In the genomic region with DNA sequence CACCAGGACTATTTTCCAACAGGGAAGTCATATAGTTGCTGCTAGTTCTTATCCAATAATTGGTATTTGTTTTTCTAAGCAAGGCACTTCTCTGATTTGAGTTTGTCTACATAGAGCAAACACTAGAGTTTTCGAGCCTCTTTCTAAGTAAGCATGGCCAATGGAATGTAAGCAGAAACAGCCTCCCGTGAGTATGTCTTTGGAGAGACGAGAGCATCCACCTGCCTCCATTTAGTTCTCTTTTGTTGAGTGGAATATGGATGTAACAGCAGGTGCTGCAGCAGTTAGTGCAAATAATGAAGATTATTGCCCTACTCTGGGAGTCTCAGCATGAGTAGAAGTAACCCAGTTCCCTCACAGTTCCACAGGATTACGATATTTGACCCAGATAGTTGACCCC, we compare ENCODE assay signal across 24 mouse cellular contexts.
A peak's percentile ranks its signal among the peaks of the same experiment; 100 is the strongest.
DNase-seq lines count a peak whose midpoint lies in the region; ATAC-seq and TF ChIP-seq lines count a peak whose summit lies in the region.
"Had no signal": no experiment of that assay in that cellular context is flagged by ENCODE, and none has a peak within 500 bp of the region (broad histone marks: within the 10 kb centered on the region; RNA-seq: fewer than 3 reads in every experiment).

No protein-coding gene starts in this region.

- H3K27me3 ChIP-seq in lung, embryonic 14.5 days (ENCODE audit: insufficient read depth, low read length) = no peaks in the 10 kb centered on the region
- H3K27me3 ChIP-seq in lung, embryonic 16.5 days (ENCODE audit: control insufficient read depth, insufficient read depth, low read depth, low read length) = no peaks in the 10 kb centered on the region
- H3K27me3 ChIP-seq: CH12.LX; embryonic facial prominence, embryonic 12.5 days; forebrain, embryonic 13.5 days; forebrain, embryonic 15.5 days; Patski had no signal

- 0 out of 2 replicates have a peak, but pooled peaks cover 3% of the 10 kb centered on the region for H3K4me1 ChIP-seq in lung, embryonic 14.5 days (ENCODE audit: insufficient read depth)
- no peaks in the 10 kb centered on the region; the same call in 1 of the 2 replicates for H3K4me1 ChIP-seq in lung, adult 2 months (ENCODE audit: control insufficient read depth, insufficient read depth, low read length)
- peaks cover 5% of the 10 kb centered on the region; the same call in 1 of the 2 replicates for H3K4me1 ChIP-seq in lung, embryonic 16.5 days (replicated peaks; ENCODE audit: control insufficient read depth, insufficient read depth, low read length)
- H3K4me1 ChIP-seq: forebrain, embryonic 13.5 days; forebrain, embryonic 15.5 days had no signal

- DNase-seq in lung, embryonic 14.5 days = peak; percentile 48
- DNase-seq in lung, adult 2 months = no peak
- DNase-seq in lung, postnatal 14 days = no peak
- peak; percentile 25 for DNase-seq in lung, postnatal 25 days (ENCODE audit: low spot score)
- no peak for DNase-seq in lung, postnatal 4 days
- DNase-seq: adrenal gland, adult 8-10 months; adrenal gland, postnatal 14 days; adrenal gland, postnatal 36 days; B cell, adult 2 months; cerebellum, adult 11-12 months; cerebellum, adult 2 months; cerebellum, adult 9-10 months; cerebellum, postnatal 10 days; cerebellum, postnatal 25 days had no signal

- no peak for TF ChIP-seq POLR2A in lung, adult 2 months (IDR thresholded peaks at IDR 0.05; ENCODE audit: borderline replicate concordance, extremely low read depth, low read depth, low read length)

- no peak overlapping the region for H3K9ac ChIP-seq in lung, embryonic 14.5 days
- no peak overlapping the region for H3K9ac ChIP-seq in lung, embryonic 16.5 days (ENCODE audit: low read length)
- H3K9ac ChIP-seq: embryonic facial prominence, embryonic 12.5 days; forebrain, embryonic 13.5 days; forebrain, embryonic 15.5 days had no signal

- H3K36me3 ChIP-seq in lung, embryonic 14.5 days (ENCODE audit: insufficient read depth) = no peaks in the 10 kb centered on the region
- no peaks in the 10 kb centered on the region for H3K36me3 ChIP-seq in lung, embryonic 16.5 days (ENCODE audit: control insufficient read depth, insufficient read depth, low read length)
- H3K36me3 ChIP-seq: embryonic facial prominence, embryonic 10.5 days; embryonic facial prominence, embryonic 12.5 days; forebrain, embryonic 15.5 days; G1E had no signal

- H3K27ac ChIP-seq in lung, embryonic 14.5 days (ENCODE audit: low read depth) = peak overlapping the region; percentile 47; the same call in 1 of the 2 replicates
- peak overlapping the region; percentile 60 for H3K27ac ChIP-seq in lung, embryonic 16.5 days (ENCODE audit: low read length)
- H3K27ac ChIP-seq: embryonic facial prominence, embryonic 10.5 days; embryonic facial prominence, embryonic 12.5 days; forebrain, embryonic 13.5 days; forebrain, embryonic 15.5 days had no signal

- no peak for TF ChIP-seq CTCF in lung, embryonic 14.5 days (IDR thresholded peaks at IDR 0.05; ENCODE audit: low read depth)
- TF ChIP-seq CTCF in lung, adult 2 months (IDR thresholded peaks at IDR 0.05; ENCODE audit: insufficient read depth, low read length) = no peak

- H3K9me3 ChIP-seq in lung, embryonic 14.5 days (ENCODE audit: low read depth, low read length) = no peaks in the 10 kb centered on the region
- no peaks in the 10 kb centered on the region for H3K9me3 ChIP-seq in lung, embryonic 16.5 days (ENCODE audit: control insufficient read depth, low read length)
- H3K9me3 ChIP-seq: embryonic facial prominence, embryonic 10.5 days; embryonic facial prominence, embryonic 12.5 days; forebrain, embryonic 13.5 days; forebrain, embryonic 15.5 days had no signal

- no peak overlapping the region for H3K4me2 ChIP-seq in lung, embryonic 14.5 days
- H3K4me2 ChIP-seq in lung, embryonic 16.5 days (ENCODE audit: low read depth, low read length) = no peak overlapping the region
- H3K4me2 ChIP-seq: embryonic facial prominence, embryonic 12.5 days; forebrain, embryonic 13.5 days; forebrain, embryonic 15.5 days had no signal

- 59% methylated on average over 4 of the region's 4 CpGs for WGBS in lung, embryonic 14.5 days
- WGBS in lung, adult 2 months = 68% methylated on average over 4 of the region's 4 CpGs
- WGBS in lung, embryonic 16.5 days = 41% methylated on average over 4 of the region's 4 CpGs

- ATAC-seq in lung, embryonic 14.5 days (ENCODE audit: insufficient read depth) = peak; percentile 74
- ATAC-seq in lung, embryonic 16.5 days (ENCODE audit: low read depth) = peak; percentile 93
- ATAC-seq: activated CD4-positive, CD25-positive, alpha-beta regulatory T cell, adult 4 months; CD4-positive, CD25-positive, alpha-beta regulatory T cell, adult 4 months; forebrain, embryonic 13.5 days; forebrain, embryonic 15.5 days; Patski had no signal

- no peak overlapping the region for H3K4me3 ChIP-seq in lung, embryonic 14.5 days (ENCODE audit: low read depth, low read length)
- no peak overlapping the region for H3K4me3 ChIP-seq in lung, adult 2 months (replicated peaks; ENCODE audit: extremely low read depth, low read depth, low read length)
- no peak overlapping the region for H3K4me3 ChIP-seq in lung, embryonic 16.5 days (ENCODE audit: low read length)
- H3K4me3 ChIP-seq: embryonic facial prominence, embryonic 10.5 days; embryonic facial prominence, embryonic 12.5 days; forebrain, embryonic 13.5 days; forebrain, embryonic 15.5 days had no signal

Comparison
In these comparisons a context has a peak if more than half of its experiments do, and no peak if none do; other contexts are left out.
1. DNase-seq: peak in lung, embryonic 14.5 days (single experiment) and lung, postnatal 25 days (single experiment); none in lung, adult 2 months (single experiment), lung, postnatal 14 days (single experiment) and lung, postnatal 4 days (0 of 2).